Mouse (Mus musculus) neural tube, embryonic 15.5 days (tissue): ENCODE results near the gene Mecom. TPM values are rescaled to one million over a fixed set of nuclear protein-coding genes. Genes with fewer than 3 reads are reported as not detected.
"Not testable (repeated sequence)": the region's sequence is repeated elsewhere in the genome, so short reads cannot be mapped to it uniquely, and the experiment has no call there.

Source experiments
- ATAC-seq: fragments of 200-750 bp; cut with Nextera tagmentation; 2 replicates; pipeline ENCODE4 v1.8.0; 2017; ENCODE audit warnings: mild to moderate bottlenecking, moderate TSS enrichment, moderate library complexity; ENCODE audit not compliant: low FRiP score
- H3K27ac ChIP-seq: fragments of 300-500 bp; sonication (generic); replicated peaks from 2 replicates; pipeline ENCODE4 v1.5.1; 2015; ENCODE audit warnings: mild to moderate bottlenecking, inconsistent platforms
- H3K27me3 ChIP-seq: fragments of 300-500 bp; sonication (generic); replicated peaks from 2 replicates; pipeline ENCODE4 v1.6.1; 2015; ENCODE audit warnings: inconsistent platforms
- H3K36me3 ChIP-seq: fragments of 300-500 bp; sonication (generic); 2 replicates; pipeline ENCODE4 v1.6.1; 2015; ENCODE audit warnings: inconsistent platforms
- H3K4me1 ChIP-seq: fragments of 300-500 bp; sonication (generic); 2 replicates; pipeline ENCODE4 v1.6.1; 2015; ENCODE audit warnings: inconsistent platforms
- H3K4me2 ChIP-seq: fragments of 300-500 bp; sonication (generic); 2 replicates; pipeline ENCODE4 v1.6.1; 2015; ENCODE audit warnings: inconsistent platforms, mild to moderate bottlenecking, moderate library complexity
- H3K4me3 ChIP-seq: fragments of 300-500 bp; sonication (generic); replicated peaks from 2 replicates; pipeline ENCODE4 v1.5.1; 2015; ENCODE audit warnings: mild to moderate bottlenecking, inconsistent platforms
- H3K9ac ChIP-seq: fragments of 300-500 bp; sonication (generic); replicated peaks from 2 replicates; pipeline ENCODE4 v1.6.1; 2015; ENCODE audit warnings: mild to moderate bottlenecking, inconsistent platforms
- H3K9me3 ChIP-seq: fragments of 300-500 bp; sonication (generic); replicated peaks from 2 replicates; pipeline ENCODE4 v1.6.1; 2016; ENCODE audit warnings: inconsistent platforms
- WGBS: fragments of 180-500 bp; shearing (Covaris S2); methylation state at CpG from one replicate; pipeline ENCODE4 v1.1.7; 2015; ENCODE audit warnings: mixed read lengths; 5-methylcytosine and 5-hydroxymethylcytosine counted together
- polyA plus RNA-seq: library from polyadenylated mRNA; unstranded; fragments of >200 nt; fragmentation: Nextera tagmentation; extraction: Ambion mirVana; gene quantifications from 2 replicates; pipeline ENCODE4 v1.2.1, GENCODE M21; 2015

The Mecom gene
- polyA plus RNA-seq, 1 experiment from 2014 or later: 5.2 TPM

DNA sequence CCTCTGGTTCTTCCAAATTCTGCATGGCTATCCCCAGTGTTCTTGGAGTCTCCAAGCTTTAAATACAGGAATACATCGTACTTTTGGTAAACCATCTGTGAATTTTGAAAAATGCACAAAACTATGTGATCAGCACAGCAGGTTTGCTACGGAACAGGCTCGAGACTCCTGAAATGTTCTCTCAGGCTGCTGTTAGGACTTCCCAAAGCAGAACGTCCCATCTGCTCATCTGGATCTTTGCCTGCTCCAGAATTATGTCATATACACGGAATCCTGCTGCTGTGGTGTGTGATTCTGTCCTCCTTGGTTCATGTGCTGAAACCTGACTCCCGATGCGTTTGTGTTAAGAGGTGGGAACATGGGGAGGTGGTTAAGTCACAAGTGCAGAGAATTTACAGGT is 1.1 kb upstream of the Mecom start:
- ATAC-seq: no peak
- Histone ChIP-seq H3K36me3 (no peaks in the 10 kb centered on the region), H3K4me1 (peaks cover 4% of the 10 kb centered on the region; the same call in 1 of the 2 replicates), H3K4me2 (no peak overlapping the region), H3K27me3 (no peaks in the 10 kb centered on the region), H3K9me3 (no peaks in the 10 kb centered on the region), H3K9ac (no peak overlapping the region), H3K4me3 (no peak overlapping the region), H3K27ac (no peak overlapping the region)
- 80% methylated on average over 7 of the region's 7 CpGs for WGBS

DNA sequence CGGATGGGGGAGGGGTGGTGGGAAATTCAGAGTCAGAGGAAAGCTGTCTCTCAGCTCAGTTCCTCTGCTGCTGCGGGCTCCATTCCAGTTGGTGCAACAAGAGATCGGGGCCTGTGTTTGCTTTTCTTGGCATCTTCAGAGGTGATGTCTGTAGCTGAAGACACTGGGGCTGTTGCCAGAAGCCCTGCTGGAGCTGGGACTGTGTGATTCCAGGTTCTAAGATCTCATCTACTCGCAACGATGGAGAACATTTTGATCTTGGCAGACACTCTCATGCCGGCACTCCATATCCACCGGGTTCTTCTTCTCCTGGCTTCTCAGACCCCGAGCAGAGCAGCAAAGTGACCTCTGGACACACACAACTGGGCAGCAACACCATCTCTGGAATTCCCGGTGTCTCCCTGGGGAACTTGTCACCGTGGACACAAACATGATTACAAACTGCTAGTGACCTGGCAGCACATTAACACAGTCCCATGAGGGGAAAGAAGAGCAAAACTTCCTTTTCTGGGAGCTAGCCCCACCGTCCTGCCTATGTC is 908 bp downstream of the Mecom start:
- H3K9me3 ChIP-seq: no peaks in the 10 kb centered on the region
- ATAC-seq: no peak
- H3K4me1 ChIP-seq: peaks cover 4% of the 10 kb centered on the region; the same call in 1 of the 2 replicates
- 74% methylated on average over 11 of the region's 11 CpGs for WGBS
- peak overlapping the region; percentile 9 for H3K4me2 ChIP-seq
- H3K27ac ChIP-seq: no peak overlapping the region
- no peak overlapping the region for H3K4me3 ChIP-seq
- no peaks in the 10 kb centered on the region for H3K27me3 ChIP-seq
- no peaks in the 10 kb centered on the region for H3K36me3 ChIP-seq
- H3K9ac ChIP-seq: no peak overlapping the region

DNA sequence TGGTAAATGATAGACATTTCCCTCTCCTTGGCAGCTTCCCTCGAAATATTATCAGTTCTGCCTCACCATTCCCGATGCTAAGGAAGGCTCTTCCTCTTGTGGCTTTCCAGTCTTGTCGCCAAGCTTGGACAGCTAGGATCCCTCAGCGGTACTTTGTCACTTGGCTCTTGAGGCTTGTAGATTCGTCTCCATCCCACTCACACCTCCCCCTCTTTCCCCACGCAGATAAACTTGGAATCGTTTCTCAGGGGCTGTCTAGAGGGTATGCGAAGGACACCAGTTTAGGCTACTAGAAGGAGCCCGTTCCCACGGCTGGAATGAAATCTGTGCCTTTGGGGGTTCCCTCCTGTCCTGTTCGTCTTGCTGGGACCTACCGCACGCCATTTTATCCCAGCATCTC is 1.4 kb downstream of the Mecom start:
- Histone ChIP-seq H3K36me3 (no peaks in the 10 kb centered on the region), H3K27me3 (no peaks in the 10 kb centered on the region), H3K9me3 (no peaks in the 10 kb centered on the region), H3K9ac (no peak overlapping the region), H3K27ac (no peak overlapping the region), H3K4me2 (peak overlapping the region; percentile 9), H3K4me1 (peaks cover 4% of the 10 kb centered on the region; the same call in 1 of the 2 replicates), H3K4me3 (no peak overlapping the region)
- WGBS: 67% methylated on average over 13 of the region's 13 CpGs
- no peak for ATAC-seq

DNA sequence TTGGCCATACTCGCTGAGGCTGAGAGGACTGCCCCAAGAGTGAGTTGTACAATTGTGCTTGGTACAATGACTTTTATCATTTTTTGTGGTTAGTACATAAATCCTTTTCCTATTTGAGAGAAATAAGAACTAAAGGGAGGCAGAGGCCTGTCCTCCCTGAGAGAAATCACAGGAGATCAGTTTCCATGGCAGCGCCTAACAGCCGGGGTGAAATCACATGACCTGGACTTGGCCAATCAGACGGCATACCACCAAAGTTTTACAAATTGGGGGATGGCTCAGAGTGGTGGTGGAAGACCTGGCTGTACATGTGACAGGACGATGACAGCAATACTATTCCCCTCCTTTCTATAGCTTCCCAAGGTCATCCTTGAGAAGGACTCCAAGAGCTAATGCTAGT is 2.6 kb downstream of the Mecom start:
- ATAC-seq: no peak
- 79% methylated on average over 5 of the region's 5 CpGs for WGBS

DNA sequence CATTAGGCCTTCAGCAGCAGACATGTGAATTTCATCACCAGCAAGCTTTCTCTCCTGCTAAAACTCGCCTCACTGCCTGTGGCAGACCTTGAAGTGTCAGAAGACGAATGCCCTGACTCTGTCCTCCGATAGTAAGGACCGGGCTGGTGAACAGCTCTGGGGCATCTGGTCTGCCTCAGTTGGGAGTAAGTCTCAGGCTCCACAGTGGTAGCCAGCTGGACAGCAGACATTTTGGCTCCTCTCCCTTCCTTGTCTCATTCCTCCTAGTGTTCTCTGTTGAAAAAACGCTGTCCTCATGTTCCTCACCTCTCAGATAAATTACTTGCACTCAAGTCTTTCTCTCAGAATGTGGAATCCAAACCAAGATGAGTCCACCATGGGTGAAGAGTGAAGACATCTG is 3.5 kb downstream of the Mecom start:
- H3K9me3 ChIP-seq: no peaks in the 10 kb centered on the region
- WGBS: 77% methylated on average over 5 of the region's 5 CpGs
- H3K27me3 ChIP-seq: no peaks in the 10 kb centered on the region
- ATAC-seq: no peak
- no peak overlapping the region for H3K4me2 ChIP-seq
- no peak overlapping the region for H3K27ac ChIP-seq
- no peak overlapping the region for H3K9ac ChIP-seq
- H3K36me3 ChIP-seq: no peaks in the 10 kb centered on the region
- H3K4me3 ChIP-seq: no peak overlapping the region
- H3K4me1 ChIP-seq: peaks cover 4% of the 10 kb centered on the region; the same call in 1 of the 2 replicates

More for the DNA sequence above, 2.6 kb downstream of the Mecom start:
- no peak overlapping the region for H3K4me3 ChIP-seq
- no peaks in the 10 kb centered on the region for H3K27me3 ChIP-seq
- no peak overlapping the region for H3K27ac ChIP-seq
- H3K9ac ChIP-seq: no peak overlapping the region
- H3K9me3 ChIP-seq: no peaks in the 10 kb centered on the region
- no peak overlapping the region for H3K4me2 ChIP-seq
- H3K4me1 ChIP-seq: peaks cover 4% of the 10 kb centered on the region; the same call in 1 of the 2 replicates
- no peaks in the 10 kb centered on the region for H3K36me3 ChIP-seq

GRCm38 (mm10) chr3:30535821-30536220 is 12.0 kb downstream of the Mecom start:
- Histone ChIP-seq H3K27me3 (no peaks in the 10 kb centered on the region), H3K9ac (no peak overlapping the region), H3K4me1 (no peaks in the 10 kb centered on the region), H3K4me3 (no peak overlapping the region), H3K36me3 (no peaks in the 10 kb centered on the region), H3K9me3 (no peaks in the 10 kb centered on the region), H3K4me2 (no peak overlapping the region), H3K27ac (no peak overlapping the region)
- 84% methylated on average over 11 of the region's 11 CpGs for WGBS
- ATAC-seq: no peak

DNA sequence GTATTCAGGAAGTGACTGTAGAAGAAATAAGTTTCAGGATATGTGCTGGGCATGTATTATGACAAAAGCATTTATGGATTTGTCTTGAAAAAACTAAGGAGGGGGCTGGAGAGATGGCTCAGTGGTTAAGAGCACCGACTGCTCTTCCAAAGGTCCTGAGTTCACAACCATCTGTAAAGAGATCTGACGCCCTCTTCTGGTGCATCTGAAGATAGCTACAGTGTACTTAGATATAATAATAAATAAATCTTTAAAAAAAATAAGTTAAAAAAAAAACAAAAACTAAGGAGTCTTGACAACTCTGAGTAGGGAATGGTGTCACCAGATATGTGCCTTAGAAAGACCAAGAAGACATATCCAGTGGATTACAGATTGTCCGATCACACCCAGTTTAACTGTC is 27.1 kb downstream of the Mecom start:
- ATAC-seq: not testable (repeated sequence)

GRCm38 (mm10) chr3:30519425-30519824 is 28.4 kb downstream of the Mecom start:
- peaks cover 11% of the 10 kb centered on the region for H3K4me1 ChIP-seq
- H3K36me3 ChIP-seq: no peaks in the 10 kb centered on the region
- WGBS: 57% methylated on average over 1 of the region's 1 CpGs
- H3K27me3 ChIP-seq: peaks cover 20% of the 10 kb centered on the region
- no peak for ATAC-seq
- H3K9me3 ChIP-seq: no peaks in the 10 kb centered on the region
- H3K4me2 ChIP-seq: no peak overlapping the region
- no peak overlapping the region for H3K4me3 ChIP-seq
- no peak overlapping the region for H3K27ac ChIP-seq
- H3K9ac ChIP-seq: no peak overlapping the region

More for the DNA sequence above, 27.1 kb downstream of the Mecom start:
- WGBS: 57% methylated on average over 3 of the region's 3 CpGs
- H3K27ac ChIP-seq, H3K4me1 ChIP-seq, H3K9me3 ChIP-seq, H3K36me3 ChIP-seq, H3K4me3 ChIP-seq, H3K9ac ChIP-seq, H3K4me2 ChIP-seq: not testable (repeated sequence)
- peaks cover 13% of the 10 kb centered on the region for H3K27me3 ChIP-seq

DNA sequence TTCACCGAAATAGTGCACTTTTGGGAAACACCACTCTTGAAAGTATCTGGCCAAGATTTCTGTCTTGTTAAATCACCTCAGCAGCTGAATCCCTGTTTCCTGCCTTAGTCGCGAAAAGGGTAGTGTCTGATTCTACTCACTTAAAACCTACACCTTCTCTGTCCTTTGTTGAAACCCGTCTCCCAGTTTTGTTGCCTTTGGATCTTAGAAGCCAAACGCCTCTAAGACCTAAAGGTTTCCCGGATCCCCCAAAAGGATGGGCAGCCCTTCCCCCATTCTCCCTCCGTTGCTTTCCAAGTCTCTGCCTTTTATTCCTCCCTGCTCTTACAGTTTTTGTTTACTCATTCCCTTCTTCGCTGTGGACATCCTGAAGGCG is 32.0 kb downstream of the Mecom start:
- Histone ChIP-seq H3K27ac (no peak overlapping the region), H3K36me3 (no peaks in the 10 kb centered on the region), H3K4me1 (peaks cover 19% of the 10 kb centered on the region), H3K4me3 (no peak overlapping the region), H3K27me3 (peaks cover 43% of the 10 kb centered on the region), H3K9me3 (no peaks in the 10 kb centered on the region), H3K4me2 (peak overlapping the region; percentile 53; the same call in 1 of the 2 replicates), H3K9ac (no peak overlapping the region)
- WGBS: 6% methylated on average over 9 of the region's 9 CpGs
- no peak for ATAC-seq

DNA sequence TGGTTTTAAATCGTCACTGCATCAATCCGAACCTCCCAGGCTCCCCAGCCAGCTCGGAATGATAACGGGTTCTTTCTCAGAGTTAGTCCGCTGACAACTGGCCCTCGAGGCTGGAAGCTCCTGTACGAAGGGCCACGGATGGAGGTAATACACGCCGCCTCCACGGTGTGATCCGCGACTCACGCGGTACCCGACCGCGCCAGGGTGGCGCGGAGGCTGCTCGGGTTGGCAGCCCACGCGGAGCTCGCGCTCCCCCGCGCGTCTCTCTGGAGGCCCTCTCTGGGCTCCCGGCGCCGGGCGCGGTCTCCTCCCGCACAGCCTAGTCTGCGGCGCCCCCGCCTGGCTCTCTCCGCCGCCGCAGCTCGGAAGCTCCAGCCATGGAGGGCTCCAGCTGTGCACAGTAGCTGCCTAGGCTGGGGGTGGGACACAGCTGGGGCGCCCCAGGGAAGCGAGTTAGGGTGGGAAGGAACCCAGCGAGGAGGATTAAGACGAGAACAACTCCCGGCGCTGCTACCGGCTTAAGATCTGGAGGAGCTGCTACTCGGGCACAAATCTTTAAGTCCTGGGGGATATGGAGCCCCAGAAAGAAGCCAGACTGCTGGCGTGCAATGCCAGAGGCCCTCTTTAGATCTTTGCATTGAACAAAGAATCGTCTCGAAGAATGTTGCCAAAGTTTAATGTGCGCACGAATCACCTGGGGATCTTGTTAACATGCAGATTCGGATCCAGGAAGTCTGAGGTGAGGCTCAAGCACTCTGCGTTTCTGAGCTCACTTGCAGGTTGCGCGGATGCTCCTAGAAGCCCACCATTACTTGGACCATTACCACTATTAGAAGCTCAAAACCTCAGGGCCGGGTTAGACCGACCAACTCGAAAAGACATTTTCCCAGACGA is 32.7 kb downstream of the Mecom start:
- H3K36me3 ChIP-seq: no peaks in the 10 kb centered on the region
- peaks cover 50% of the 10 kb centered on the region for H3K27me3 ChIP-seq
- WGBS: under 1% methylated on average over 62 of the region's 62 CpGs
- peak overlapping the region; percentile 53 for H3K4me2 ChIP-seq
- no peak overlapping the region for H3K27ac ChIP-seq
- peak; percentile 83 for ATAC-seq
- H3K9me3 ChIP-seq: no peaks in the 10 kb centered on the region
- peaks cover 19% of the 10 kb centered on the region for H3K4me1 ChIP-seq
- H3K9ac ChIP-seq: no peak overlapping the region
- peak overlapping the region; percentile 30 for H3K4me3 ChIP-seq

DNA sequence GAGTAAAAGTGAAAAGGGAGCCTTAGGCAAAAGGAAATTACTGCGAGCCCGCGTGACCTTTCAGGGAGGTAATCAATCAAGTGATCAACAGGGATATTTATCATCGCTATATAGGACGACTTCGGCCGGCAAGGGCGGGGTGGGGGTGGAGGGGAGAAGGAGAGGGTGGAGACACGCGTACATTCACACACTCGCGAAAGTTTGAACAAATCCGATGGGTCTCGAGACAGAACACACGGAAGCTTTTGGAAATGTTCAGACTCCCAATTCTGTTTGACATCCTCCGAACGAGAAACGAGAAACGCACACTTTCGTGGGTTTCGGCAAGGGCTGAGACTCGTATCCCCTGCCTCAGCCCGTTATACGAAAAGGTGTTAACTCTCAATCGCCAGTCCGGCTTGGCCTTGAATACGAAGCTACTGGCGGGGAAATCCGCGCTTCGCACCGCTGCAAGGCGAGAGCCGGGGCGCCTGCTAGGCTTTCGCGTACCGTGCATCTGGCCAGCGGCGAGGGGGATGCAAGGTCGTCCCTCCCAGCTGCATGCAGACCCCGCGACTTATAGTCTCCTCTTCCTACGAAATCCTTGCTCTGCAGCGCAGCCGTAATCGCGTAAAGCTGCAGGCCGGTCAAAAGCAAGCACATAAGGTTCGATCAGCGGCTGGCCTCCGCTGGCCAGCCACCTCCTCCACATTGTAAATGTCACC is 33.6 kb downstream of the Mecom start:
- no peak for ATAC-seq
- Histone ChIP-seq H3K36me3 (no peaks in the 10 kb centered on the region), H3K27me3 (peaks cover 59% of the 10 kb centered on the region), H3K9me3 (no peaks in the 10 kb centered on the region), H3K4me1 (peaks cover 24% of the 10 kb centered on the region), H3K9ac (no peak overlapping the region), H3K27ac (no peak overlapping the region), H3K4me2 (peak overlapping the region; percentile 53), H3K4me3 (peak overlapping the region; percentile 30)
- WGBS: under 1% methylated on average over 52 of the region's 52 CpGs
